Mouse (Mus musculus): ENCODE results near the gene Pom121l2. TPM values are rescaled to one million over a fixed set of nuclear protein-coding genes. Genes with fewer than 3 reads are reported as not detected.

Pom121l2 gene
- not detected in 2 replicates for polyA plus RNA-seq (2012; rRNA removed; ENCODE audit: low replicate concordance)

GRCm38 (mm10) chr13:21980981-21981802 lies at the start of gene Pom121l2:
TSS of gene Pom121l2 (plus strand) at chr13:21981194.

GRCm38 (mm10) chr13:21944926-21945740 lies 35.9 kb upstream of the Pom121l2 start, which contains the start of gene Zfp184:
TSS of gene Zfp184 (plus strand) at chr13:21945094.

GRCm38 (mm10) chr13:22009642-22010041 lies 28.6 kb downstream of the Pom121l2 start, which contains the start of gene Prss16:
TSS of gene Prss16 (minus strand) at chr13:22009742.

GRCm38 (mm10) chr13:22035267-22036148 lies 54.5 kb downstream of the Pom121l2 start, which contains the start of the genes Hist1h2ah and Hist1h2bk:
TSS of gene Hist1h2ah (minus strand) at chr13:22035568.
TSS of gene Hist1h2bk (plus strand) at chr13:22035870.

Other genes with a start within 250 kb of the Pom121l2 start
- 1.0 and 2.4 TPM in 2 replicates for gene Hist1h4j, start 246.1 kb upstream of the Pom121l2 start, polyA plus RNA-seq (2012; rRNA removed; ENCODE audit: low replicate concordance)
- gene Hist1h4k, start 230.7 kb upstream of the Pom121l2 start, polyA plus RNA-seq (2012; rRNA removed; ENCODE audit: low replicate concordance): 2.8 and 15.5 TPM in 2 replicates
- 3.4 and 19.7 TPM in 2 replicates for gene Hist1h2ak, start 227.4 kb upstream of the Pom121l2 start, polyA plus RNA-seq (2012; rRNA removed; ENCODE audit: low replicate concordance)
- gene Hist1h2bn, start 227.1 kb upstream of the Pom121l2 start, polyA plus RNA-seq (2012; rRNA removed; ENCODE audit: low replicate concordance): 2.6 and 14.3 TPM in 2 replicates
- 0.23 and 0.54 TPM in 2 replicates for gene Hist1h1b, start 200.6 kb upstream of the Pom121l2 start, polyA plus RNA-seq (2012; rRNA removed; ENCODE audit: low replicate concordance)
- 9.6 and 20.0 TPM in 2 replicates for gene Hist1h3i, start 197.8 kb upstream of the Pom121l2 start, polyA plus RNA-seq (2012; rRNA removed; ENCODE audit: low replicate concordance)
- gene Hist1h2an, start 194.0 kb upstream of the Pom121l2 start, polyA plus RNA-seq (2012; rRNA removed; ENCODE audit: low replicate concordance): 1.3 and 17.7 TPM in 2 replicates
- 1.1 and 1.5 TPM in 2 replicates for gene Hist1h2bp, start 193.7 kb upstream of the Pom121l2 start, polyA plus RNA-seq (2012; rRNA removed; ENCODE audit: low replicate concordance)
- 22.4 and 30.9 TPM in 2 replicates for gene Hist1h2bq, start 171.0 kb upstream of the Pom121l2 start, polyA plus RNA-seq (2012; rRNA removed; ENCODE audit: low replicate concordance)
- gene Hist1h2ao, start 170.7 kb upstream of the Pom121l2 start, polyA plus RNA-seq (2012; rRNA removed; ENCODE audit: low replicate concordance): not detected in 2 replicates
- gene Hist1h4m, start 169.4 kb upstream of the Pom121l2 start, polyA plus RNA-seq (2012; rRNA removed; ENCODE audit: low replicate concordance): not detected in 2 replicates
- 4.9 and 22.8 TPM in 2 replicates for gene Hist1h4n, start 149.0 kb upstream of the Pom121l2 start, polyA plus RNA-seq (2012; rRNA removed; ENCODE audit: low replicate concordance)
- 38.2 and 359 TPM in 2 replicates for gene Hist1h2ap, start 147.7 kb upstream of the Pom121l2 start, polyA plus RNA-seq (2012; rRNA removed; ENCODE audit: low replicate concordance)
- 19.9 and 27.5 TPM in 2 replicates for gene Hist1h2br, start 147.5 kb upstream of the Pom121l2 start, polyA plus RNA-seq (2012; rRNA removed; ENCODE audit: low replicate concordance)
- gene Zfp184, start 36.1 kb upstream of the Pom121l2 start, polyA plus RNA-seq (2012; rRNA removed; ENCODE audit: low replicate concordance): 0.29 and 0.80 TPM in 2 replicates
- gene Prss16, start 28.5 kb downstream of the Pom121l2 start, polyA plus RNA-seq (2012; rRNA removed; ENCODE audit: low replicate concordance): 1.7 and 2.8 TPM in 2 replicates
- 2.1 and 26.7 TPM in 2 replicates for gene Hist1h2ah, start 54.4 kb downstream of the Pom121l2 start, polyA plus RNA-seq (2012; rRNA removed; ENCODE audit: low replicate concordance)
- 2.4 and 13.0 TPM in 2 replicates for gene Hist1h2bk, start 54.7 kb downstream of the Pom121l2 start, polyA plus RNA-seq (2012; rRNA removed; ENCODE audit: low replicate concordance)
- gene Hist1h4i, start 60.2 kb downstream of the Pom121l2 start, polyA plus RNA-seq (2012; rRNA removed; ENCODE audit: low replicate concordance): 8.5 and 8.7 TPM in 2 replicates
- gene Hist1h2ag, start 61.8 kb downstream of the Pom121l2 start, polyA plus RNA-seq (2012; rRNA removed; ENCODE audit: low replicate concordance): 0.57 and 4.6 TPM in 2 replicates
- 2.8 and 6.5 TPM in 2 replicates for gene Hist1h2bj, start 62.0 kb downstream of the Pom121l2 start, polyA plus RNA-seq (2012; rRNA removed; ENCODE audit: low replicate concordance)
- gene Vmn1r188, start 103.2 kb downstream of the Pom121l2 start, polyA plus RNA-seq (2012; rRNA removed; ENCODE audit: low replicate concordance): not detected in 2 replicates
- not detected in 2 replicates for gene Vmn1r189, start 124.6 kb downstream of the Pom121l2 start, polyA plus RNA-seq (2012; rRNA removed; ENCODE audit: low replicate concordance)
- not detected in 2 replicates for gene Vmn1r191, start 202.8 kb downstream of the Pom121l2 start, polyA plus RNA-seq (2012; rRNA removed; ENCODE audit: low replicate concordance)
- gene Vmn1r192, start 209.9 kb downstream of the Pom121l2 start, polyA plus RNA-seq (2012; rRNA removed; ENCODE audit: low replicate concordance): not detected in 2 replicates
- gene Vmn1r193, start 242.0 kb downstream of the Pom121l2 start, polyA plus RNA-seq (2012; rRNA removed; ENCODE audit: low replicate concordance): not detected in 2 replicates